ENCODE assay signal across 7 mouse cellular contexts in genomic region chr19:6924461-6925306, GRCm38 (mm10). TPM values are rescaled to one million over a fixed set of nuclear protein-coding genes. Genes with fewer than 3 reads are reported as not detected.
DNase-seq lines count a peak whose midpoint lies in the region; ATAC-seq lines count a peak whose summit lies in the region.

No protein-coding gene starts in this region.

- H3K36me3 ChIP-seq in heart, embryonic 11.5 days (ENCODE audit: control insufficient read depth, insufficient read depth, low read length) = no peaks in the 10 kb centered on the region
- H3K36me3 ChIP-seq in kidney, embryonic 16.5 days (ENCODE audit: insufficient read depth, low read length) = no peaks in the 10 kb centered on the region
- no peaks in the 10 kb centered on the region for H3K36me3 ChIP-seq in stomach, embryonic 16.5 days (ENCODE audit: control insufficient read depth, insufficient read depth, low read length)

- peak overlapping the region; percentile 25 for H3K4me3 ChIP-seq in heart, embryonic 11.5 days (ENCODE audit: low read depth, low read length)
- H3K4me3 ChIP-seq in kidney, embryonic 16.5 days (ENCODE audit: low read length) = peak overlapping the region; percentile 31
- H3K4me3 ChIP-seq in stomach, embryonic 16.5 days (replicated peaks; ENCODE audit: low read length) = peak overlapping the region; percentile 24

- peaks cover 26% of the 10 kb centered on the region for H3K4me1 ChIP-seq in heart, embryonic 11.5 days (ENCODE audit: control insufficient read depth, insufficient read depth, low read length)
- H3K4me1 ChIP-seq in kidney, embryonic 16.5 days (ENCODE audit: insufficient read depth, low read length) = peaks cover 28% of the 10 kb centered on the region
- H3K4me1 ChIP-seq in stomach, embryonic 16.5 days (ENCODE audit: control insufficient read depth, insufficient read depth, low read length) = peaks cover 29% of the 10 kb centered on the region

- H3K4me2 ChIP-seq in heart, embryonic 11.5 days = peak overlapping the region; percentile 56
- H3K4me2 ChIP-seq in kidney, embryonic 16.5 days (replicated peaks; ENCODE audit: low read depth, low read length) = peak overlapping the region; percentile 44
- peak overlapping the region; percentile 41 for H3K4me2 ChIP-seq in stomach, embryonic 16.5 days (ENCODE audit: low read depth, low read length)

- no peak for ATAC-seq in heart, embryonic 11.5 days (replicated peaks; ENCODE audit: insufficient number of reproducible peaks, low FRiP score, low TSS enrichment)
- no peak for ATAC-seq in kidney, embryonic 16.5 days (ENCODE audit: low FRiP score, low TSS enrichment)
- no peak for ATAC-seq in stomach, embryonic 16.5 days (ENCODE audit: insufficient read depth, low FRiP score)

- H3K9ac ChIP-seq in heart, embryonic 11.5 days (ENCODE audit: low read depth, low read length) = 0 out of 2 replicates have a peak overlapping the region, but pooled peaks have one; percentile 16
- no peak overlapping the region; the same call in 1 of the 2 replicates for H3K9ac ChIP-seq in kidney, embryonic 16.5 days (replicated peaks; ENCODE audit: low read length)
- peak overlapping the region; percentile 60 for H3K9ac ChIP-seq in stomach, embryonic 16.5 days (ENCODE audit: low read length)

- peaks cover 55% of the 10 kb centered on the region for H3K27me3 ChIP-seq in heart, embryonic 11.5 days (ENCODE audit: control insufficient read depth, insufficient read depth, low read length)
- H3K27me3 ChIP-seq in kidney, embryonic 16.5 days (ENCODE audit: insufficient read depth, low read length) = peaks cover 57% of the 10 kb centered on the region
- peaks cover 46% of the 10 kb centered on the region for H3K27me3 ChIP-seq in stomach, embryonic 16.5 days (ENCODE audit: control insufficient read depth, insufficient read depth, low read length)

- 4% methylated on average over 39 of the region's 39 CpGs for WGBS in heart, embryonic 11.5 days (ENCODE audit: insufficient replicate concordance)
- 3% methylated on average over 39 of the region's 39 CpGs for WGBS in kidney, embryonic 16.5 days
- WGBS in stomach, embryonic 16.5 days = 5% methylated on average over 39 of the region's 39 CpGs

- peak; percentile 93 for DNase-seq in adrenal gland, postnatal 14 days
- DNase-seq in embryo, embryonic 9.5 days (ENCODE audit: extremely low spot score) = peak; percentile 83
- DNase-seq in liver = peak; percentile 80
- DNase-seq in natural killer cell, adult 2 months (ENCODE audit: low spot score in 2 of 2) = peak; percentile 65 to 80

- H3K9me3 ChIP-seq in heart, embryonic 11.5 days (replicated peaks; ENCODE audit: control insufficient read depth, low read length) = no peaks in the 10 kb centered on the region
- H3K9me3 ChIP-seq in kidney, embryonic 16.5 days (ENCODE audit: low read length) = no peaks in the 10 kb centered on the region
- no peaks in the 10 kb centered on the region; the same call in 1 of the 2 replicates for H3K9me3 ChIP-seq in stomach, embryonic 16.5 days (replicated peaks; ENCODE audit: control insufficient read depth, low read length)

- no peak overlapping the region for H3K27ac ChIP-seq in heart, embryonic 11.5 days (ENCODE audit: low read depth, low read length)
- no peak overlapping the region for H3K27ac ChIP-seq in kidney, embryonic 16.5 days (ENCODE audit: low read length)
- no peak overlapping the region for H3K27ac ChIP-seq in stomach, embryonic 16.5 days (ENCODE audit: low read length)

RNA-seq across cellular contexts. Expression of gene Catsperz, which starts 0.5 kb away (rescaled TPM):
- total RNA-seq in adrenal gland, postnatal 14 days (2021) = 0.53 TPM in 1 of 2 replicates, not detected in the other
- polyA plus RNA-seq in heart, embryonic 11.5 days (2014; fragmentation: Nextera tagmentation; extraction: Ambion mirVana) = 1.9 and 3.9 TPM in 2 replicates
- polyA plus RNA-seq in kidney, embryonic 16.5 days (2015; fragmentation: Nextera tagmentation; extraction: Ambion mirVana) = 3.4 and 3.7 TPM in 2 replicates
- polyA plus RNA-seq in stomach, embryonic 16.5 days (2015; fragmentation: Nextera tagmentation; extraction: Ambion mirVana) = 1.8 and 2.8 TPM in 2 replicates

RNA-seq across cellular contexts. Expression of gene Esrra, which starts 3.1 kb away (rescaled TPM):
- total RNA-seq in adrenal gland, postnatal 14 days (2021) = 63.2 and 67.0 TPM in 2 replicates
- 9.0 and 10.5 TPM in 2 replicates for polyA plus RNA-seq in heart, embryonic 11.5 days (2014; fragmentation: Nextera tagmentation; extraction: Ambion mirVana)
- 18.0 and 19.4 TPM in 2 replicates for polyA plus RNA-seq in kidney, embryonic 16.5 days (2015; fragmentation: Nextera tagmentation; extraction: Ambion mirVana)
- 17.8 and 18.0 TPM in 2 replicates for polyA plus RNA-seq in stomach, embryonic 16.5 days (2015; fragmentation: Nextera tagmentation; extraction: Ambion mirVana)

RNA-seq across cellular contexts. Expression of gene Kcnk4, which starts 9.6 kb away (rescaled TPM):
- total RNA-seq in adrenal gland, postnatal 14 days (2021) = 0.93 TPM in 1 of 2 replicates, not detected in the other
- polyA plus RNA-seq in heart, embryonic 11.5 days (2014; fragmentation: Nextera tagmentation; extraction: Ambion mirVana) = 0.17 and 0.46 TPM in 2 replicates
- 0.42 and 0.71 TPM in 2 replicates for polyA plus RNA-seq in kidney, embryonic 16.5 days (2015; fragmentation: Nextera tagmentation; extraction: Ambion mirVana)
- 0.68 and 0.79 TPM in 2 replicates for polyA plus RNA-seq in stomach, embryonic 16.5 days (2015; fragmentation: Nextera tagmentation; extraction: Ambion mirVana)

RNA-seq across cellular contexts. Expression of gene Prdx5, which starts 14.8 kb away (rescaled TPM):
- total RNA-seq in adrenal gland, postnatal 14 days (2021) = 420 and 426 TPM in 2 replicates
- polyA plus RNA-seq in heart, embryonic 11.5 days (2014; fragmentation: Nextera tagmentation; extraction: Ambion mirVana) = 143 and 150 TPM in 2 replicates
- 325 and 350 TPM in 2 replicates for polyA plus RNA-seq in kidney, embryonic 16.5 days (2015; fragmentation: Nextera tagmentation; extraction: Ambion mirVana)
- 291 and 307 TPM in 2 replicates for polyA plus RNA-seq in stomach, embryonic 16.5 days (2015; fragmentation: Nextera tagmentation; extraction: Ambion mirVana)

RNA-seq across cellular contexts. Expression of gene Trmt112, which starts 15.2 kb away (rescaled TPM):
- total RNA-seq in adrenal gland, postnatal 14 days (2021) = 76.6 and 79.0 TPM in 2 replicates
- polyA plus RNA-seq in heart, embryonic 11.5 days (2014; fragmentation: Nextera tagmentation; extraction: Ambion mirVana) = 91.5 and 97.8 TPM in 2 replicates
- polyA plus RNA-seq in kidney, embryonic 16.5 days (2015; fragmentation: Nextera tagmentation; extraction: Ambion mirVana) = 141 and 145 TPM in 2 replicates
- 111 and 122 TPM in 2 replicates for polyA plus RNA-seq in stomach, embryonic 16.5 days (2015; fragmentation: Nextera tagmentation; extraction: Ambion mirVana)
